Mouse (Mus musculus): ENCODE data around the gene Sumo1.
"Not testable (repeated sequence)": the region's sequence is repeated elsewhere in the genome, so short reads cannot be mapped to it uniquely, and the experiment has no call there.

Sumo1 gene

DNA sequence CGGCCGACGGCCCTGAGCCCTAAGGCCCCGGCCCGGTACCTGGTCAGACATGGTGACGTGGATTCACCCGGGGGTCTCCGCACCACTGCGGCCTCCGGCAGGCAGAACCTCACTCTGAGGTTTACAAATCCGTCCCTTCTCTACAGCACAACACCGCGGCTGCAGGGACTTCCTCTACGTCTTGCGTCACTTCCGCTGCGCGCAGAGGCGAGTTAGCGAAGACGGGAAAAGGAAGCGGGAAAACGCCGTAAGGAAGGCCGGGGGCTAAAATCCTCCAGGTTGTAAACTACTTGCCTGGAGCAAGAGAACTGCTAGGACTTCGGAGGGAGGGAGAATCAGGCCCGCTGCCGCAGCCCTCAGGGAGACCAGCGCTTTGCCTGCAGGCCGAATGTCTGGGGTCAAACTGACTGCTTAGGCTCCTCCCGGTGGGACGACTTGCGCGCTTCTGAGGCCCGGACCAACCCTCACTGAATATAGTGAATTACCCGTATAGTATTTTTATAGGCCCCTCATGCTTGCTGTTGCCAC lies at the start of gene Sumo1:
Gene Sumo1, minus strand, starts transcription at position 194 of the 528 bp plus-strand sequence.
- peak; percentile 90 for DNase-seq (ENCODE audit: low read depth, low spot score)

GRCm38 (mm10) chr1:59719900-59720299 lies 49.3 kb upstream of the Sumo1 start:
- peak; percentile 50 for DNase-seq (ENCODE audit: low read depth, low spot score)

GRCm38 (mm10) chr1:59701766-59702165 lies 31.1 kb upstream of the Sumo1 start:
- no peak for DNase-seq (ENCODE audit: low read depth, low spot score)

DNA sequence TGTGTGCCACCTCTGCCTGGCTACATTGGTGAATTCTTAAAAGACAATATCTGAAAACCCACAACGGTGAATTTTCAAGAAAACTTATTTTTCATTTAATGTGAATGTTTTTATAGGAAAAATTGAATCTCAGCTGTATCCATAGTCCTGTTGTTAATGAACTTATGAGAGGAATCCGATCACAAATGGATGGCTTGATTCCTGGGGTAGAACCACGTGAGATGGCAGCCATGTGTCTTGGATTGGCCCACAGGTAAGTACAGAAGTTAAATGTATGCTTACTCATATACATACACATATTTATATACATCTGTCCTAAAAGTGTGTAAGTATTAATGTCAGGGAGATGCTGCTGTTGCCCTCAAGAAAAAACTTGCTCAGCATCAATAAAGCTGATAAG lies 27.6 kb upstream of the Sumo1 start:
- DNase-seq (ENCODE audit: low read depth, low spot score) = no peak

GRCm38 (mm10) chr1:59697751-59698150 lies 27.1 kb upstream of the Sumo1 start:
- DNase-seq (ENCODE audit: low read depth, low spot score) = no peak

DNA sequence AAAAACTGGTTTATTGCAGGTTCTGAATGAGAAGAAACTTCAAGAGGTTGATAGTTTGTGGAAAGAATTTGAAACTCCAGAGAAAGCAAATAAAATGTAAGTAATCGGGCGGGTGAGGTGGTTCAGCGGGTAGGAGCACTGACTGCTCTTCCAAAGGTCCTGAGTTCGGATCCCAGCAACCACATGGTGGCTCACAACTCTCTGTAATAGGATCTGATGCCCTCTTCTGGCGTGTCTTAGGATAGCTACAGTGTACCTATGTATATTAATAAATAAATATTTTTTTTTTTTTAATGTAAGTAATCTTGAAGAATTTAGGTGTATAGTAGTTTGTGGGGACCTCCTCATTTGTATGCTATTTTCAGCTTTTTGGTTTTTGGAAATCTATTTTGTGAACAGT lies 19.8 kb upstream of the Sumo1 start:
- DNase-seq (ENCODE audit: low read depth, low spot score) = peak; percentile 29

- no peak for DNase-seq (ENCODE audit: low read depth, low spot score)
Observed at GRCm38 (mm10) chr1:59687493-59687892, 16.9 kb upstream of the Sumo1 start.

DNA sequence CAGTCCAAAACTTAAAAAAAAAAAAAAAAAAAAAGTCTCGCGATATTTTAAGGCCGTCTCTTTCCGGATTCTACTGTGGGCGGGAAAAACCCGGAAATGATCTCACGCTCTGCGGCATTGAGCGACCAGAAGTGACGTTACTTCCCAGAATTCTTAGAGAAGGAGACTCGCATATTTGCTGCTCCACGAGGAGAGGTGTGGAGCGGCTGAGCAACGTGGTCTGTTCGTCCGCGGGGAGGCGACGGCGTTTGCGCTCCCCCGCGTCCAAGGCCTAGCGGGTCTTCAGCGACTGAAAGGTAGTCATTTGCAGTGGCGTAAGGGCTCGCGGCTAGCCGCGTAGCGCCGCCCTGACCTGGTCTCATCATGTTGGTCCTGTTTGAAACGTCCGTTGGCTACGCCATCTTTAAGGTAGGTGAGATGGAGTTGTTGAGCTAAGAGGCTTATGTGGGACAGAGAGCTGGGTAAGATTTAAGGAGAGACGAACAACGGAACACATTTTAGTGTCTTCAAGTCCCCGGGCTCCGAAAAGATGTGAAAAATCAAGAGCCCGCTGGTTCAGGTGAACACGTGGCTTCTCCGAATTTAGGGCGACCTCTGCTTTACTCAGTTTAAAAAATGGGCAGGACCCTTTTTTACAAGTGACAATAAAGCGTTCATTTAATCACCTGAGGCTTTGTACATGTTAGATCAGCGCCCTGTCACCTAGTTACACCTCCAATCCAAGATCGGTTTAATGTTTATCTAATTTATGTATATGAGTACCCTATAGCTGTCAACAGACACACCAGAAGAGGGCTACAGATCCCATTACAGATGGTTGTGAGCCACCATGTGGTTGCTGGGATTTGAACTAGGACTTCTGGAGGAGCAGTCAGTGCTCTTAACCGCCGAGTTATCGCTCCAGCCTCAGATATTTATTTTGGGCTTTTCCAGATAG lies 14.5 kb upstream of the Sumo1 start, which contains the start of gene Nop58:
Gene Nop58, plus strand, starts transcription at position 153 of the 937 bp plus-strand sequence.
- DNase-seq (ENCODE audit: low read depth, low spot score) = peak; percentile 97

- peak; percentile 35 for DNase-seq (ENCODE audit: low read depth, low spot score)
Observed at GRCm38 (mm10) chr1:59683926-59684818, 13.5 kb upstream of the Sumo1 start.

DNA sequence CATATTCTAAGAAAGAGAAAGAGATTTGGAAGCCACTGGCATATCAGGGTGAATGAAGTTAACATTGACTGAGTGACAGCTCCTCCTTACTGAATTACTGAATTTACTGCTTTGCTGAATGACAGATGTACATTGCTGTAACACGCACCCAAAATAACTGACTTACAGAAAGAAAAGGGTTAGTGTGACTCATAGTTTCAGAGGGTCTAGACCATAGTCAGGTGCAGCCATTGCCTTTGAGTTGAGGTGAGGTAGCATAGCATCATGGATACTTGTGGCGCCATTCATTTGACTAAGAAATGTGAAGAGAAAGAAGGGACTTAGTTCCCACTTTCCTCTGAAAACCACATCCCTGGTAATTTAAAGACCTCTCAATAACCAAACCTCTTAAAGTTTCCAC lies 3.0 kb upstream of the Sumo1 start:
- DNase-seq (ENCODE audit: low read depth, low spot score) = no peak

DNA sequence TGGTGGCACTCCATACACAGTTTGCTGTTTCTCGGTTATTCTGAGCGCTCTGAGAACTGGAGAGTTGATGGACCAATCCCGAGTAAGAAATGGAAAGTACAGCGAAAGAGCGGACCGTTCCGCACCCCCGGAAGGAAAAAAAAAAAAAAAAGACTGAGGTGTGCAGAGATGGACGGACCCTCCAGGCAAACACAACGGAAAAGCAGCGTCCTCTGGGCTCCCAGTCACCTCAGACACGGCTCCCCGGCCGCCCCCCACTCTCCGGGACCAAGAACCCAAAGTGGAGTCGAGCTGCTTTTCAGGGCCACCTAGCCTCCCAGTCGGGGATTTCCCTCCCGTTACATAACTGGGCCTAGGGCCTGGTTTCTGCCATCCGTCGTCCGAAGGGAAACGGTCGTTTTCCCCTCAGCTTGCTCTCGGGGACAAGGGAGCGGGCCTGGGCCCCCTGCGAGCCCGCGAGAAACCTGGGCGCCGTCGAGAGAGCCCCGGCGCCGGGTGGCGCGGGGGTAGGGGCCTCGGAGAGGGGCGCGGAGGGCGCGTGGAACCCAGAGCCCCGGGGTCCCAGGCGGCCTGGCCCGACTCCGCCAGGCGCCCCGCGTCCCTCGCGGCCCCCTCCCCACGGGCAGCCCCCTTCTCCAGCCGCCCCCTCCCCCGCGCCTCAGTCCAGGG lies 538 bp downstream of the Sumo1 start:
- peak; percentile 58 for DNase-seq (ENCODE audit: low read depth, low spot score)

GRCm38 (mm10) chr1:59668871-59669270 lies 1.8 kb downstream of the Sumo1 start:
- no peak for DNase-seq (ENCODE audit: low read depth, low spot score)

- DNase-seq (ENCODE audit: low read depth, low spot score) = no peak
Observed at GRCm38 (mm10) chr1:59663456-59664135, 7.0 kb downstream of the Sumo1 start.

- DNase-seq (ENCODE audit: low read depth, low spot score) = no peak
Observed at GRCm38 (mm10) chr1:59656244-59657171, 14.1 kb downstream of the Sumo1 start.

GRCm38 (mm10) chr1:59653243-59653911 lies 17.3 kb downstream of the Sumo1 start:
- no peak for DNase-seq (ENCODE audit: low read depth, low spot score)

GRCm38 (mm10) chr1:59651201-59651819 lies 19.3 kb downstream of the Sumo1 start:
- no peak for DNase-seq (ENCODE audit: low read depth, low spot score)

- DNase-seq (ENCODE audit: low read depth, low spot score) = not testable (repeated sequence)
Observed at GRCm38 (mm10) chr1:59646502-59646901, 24.1 kb downstream of the Sumo1 start.

DNA sequence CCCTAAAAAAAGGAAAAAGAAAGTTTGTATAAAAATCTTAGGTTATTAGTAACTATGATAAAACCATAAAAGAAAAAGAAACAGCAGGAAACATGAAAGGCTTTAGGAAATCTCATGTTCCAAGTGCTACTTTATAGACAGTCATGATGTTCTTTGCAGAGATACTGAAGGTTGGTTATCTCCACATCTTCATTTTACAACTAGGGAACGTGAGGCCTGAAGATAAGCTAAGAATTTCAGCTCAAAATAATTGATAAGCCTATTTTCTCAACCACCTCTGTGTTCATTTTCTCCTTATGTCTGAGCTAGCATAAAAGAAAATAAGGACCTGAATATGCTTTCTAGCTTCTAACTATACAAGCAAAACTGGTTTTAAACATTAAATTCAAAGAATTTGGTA lies 28.1 kb downstream of the Sumo1 start:
- DNase-seq (ENCODE audit: low read depth, low spot score) = no peak

DNA sequence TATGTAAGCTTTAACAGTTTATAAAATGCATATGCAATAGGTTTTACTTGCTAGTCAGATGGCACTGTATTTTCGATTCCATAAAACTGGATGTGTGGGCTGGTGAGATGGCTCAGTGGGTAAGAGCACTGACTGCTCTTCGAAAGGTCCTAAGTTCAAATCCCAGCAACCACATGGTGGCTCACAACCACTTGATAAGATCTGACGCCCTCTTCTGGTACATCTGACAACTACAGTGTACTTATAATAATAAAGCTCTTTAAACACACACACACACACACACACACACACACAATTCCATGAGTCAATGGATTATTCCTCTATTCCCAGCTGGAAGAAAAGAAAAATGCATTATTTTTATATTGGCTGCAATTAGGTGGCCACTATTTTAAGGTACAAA lies 32.3 kb downstream of the Sumo1 start:
- peak; percentile 21 for DNase-seq (ENCODE audit: low read depth, low spot score)
